Mouse (Mus musculus) bone marrow, adult 2 months (tissue): ENCODE data around the gene Pbld1. TPM values are rescaled to one million over a fixed set of nuclear protein-coding genes. Genes with fewer than 3 reads are reported as not detected.

Source experiments
- H3K27ac ChIP-seq: fragments of 200-500 bp; 2 replicates; pipeline ENCODE4 v1.5.1; 2012; ENCODE audit warnings: low read depth, mild to moderate bottlenecking, control low read depth, inconsistent platforms, low read length; ENCODE audit not compliant: control insufficient read depth, poor library complexity, insufficient read depth
- H3K4me1 ChIP-seq: fragments of 200-500 bp; 2 replicates; pipeline ENCODE4 v1.6.1; 2011; ENCODE audit warnings: low read length; ENCODE audit not compliant: control insufficient read depth, insufficient read depth
- H3K4me3 ChIP-seq: fragments of 200-500 bp; replicated peaks from 2 replicates; pipeline ENCODE3; 2011; ENCODE audit warnings: mild to moderate bottlenecking, low read depth, low read length, control low read depth; ENCODE audit not compliant: control insufficient read depth
- CTCF ChIP-seq: fragments of 200-500 bp; IDR thresholded peaks from 2 replicates; pipeline ENCODE4 v1.5.1; 2011; ENCODE audit warnings: low read length, control low read depth; ENCODE audit not compliant: control insufficient read depth, insufficient read depth
- POLR2A ChIP-seq: fragments of 200-500 bp; IDR thresholded peaks from 2 replicates; pipeline ENCODE4 v1.6.1; 2011; ENCODE audit warnings: low read depth, mild to moderate bottlenecking, control low read depth, low read length, borderline replicate concordance; ENCODE audit not compliant: control insufficient read depth
- WGBS: fragments of 180-500 bp; shearing (Covaris S2); methylation state at CpG from one replicate; pipeline ENCODE4 v1.1.7; 2018; 5-methylcytosine and 5-hydroxymethylcytosine counted together
- polyA plus RNA-seq: library from polyadenylated mRNA; stranded (reverse); fragments of >200 nt; gene quantifications from 2 replicates; pipeline ENCODE4 v1.2.4, GENCODE M21; 2011; ENCODE audit warnings: low replicate concordance; ENCODE audit not compliant: missing spikeins, insufficient read depth, insufficient read length

The Pbld1 gene
- polyA plus RNA-seq, result 3.7 and 5.0 TPM in 2 replicates

DNA sequence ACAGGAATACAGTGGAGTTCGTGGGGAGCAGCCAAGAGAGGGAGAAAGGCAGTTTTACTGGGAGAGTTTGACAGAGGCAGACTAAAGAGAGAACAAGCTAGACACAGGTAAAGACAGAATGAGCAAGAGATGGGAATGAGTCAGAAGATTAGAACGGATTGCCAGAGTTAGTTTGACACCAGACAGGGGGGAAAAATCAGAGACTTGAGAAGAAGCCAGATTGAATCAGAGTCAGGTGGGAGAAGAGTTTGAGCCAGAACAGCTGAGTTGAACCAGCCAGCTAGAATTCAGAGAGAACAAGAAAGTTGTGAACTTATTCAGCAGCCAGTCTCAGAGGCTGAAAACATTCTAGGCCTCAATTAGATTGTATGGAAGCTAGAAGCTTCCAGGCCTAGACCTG is at the start of gene Pbld1:
Gene Pbld1, plus strand, starts transcription at position 301 of the 400 bp plus-strand sequence.
- Histone ChIP-seq H3K4me3 (no peak within 1 kb of the TSS), H3K4me1 (no peaks in the 10 kb centered on the region), H3K27ac (no peak within 1 kb of the TSS)
- TF ChIP-seq POLR2A (no peak), CTCF (no peak)
- WGBS, result 78% methylated on average over 2 of the region's 2 CpGs

DNA sequence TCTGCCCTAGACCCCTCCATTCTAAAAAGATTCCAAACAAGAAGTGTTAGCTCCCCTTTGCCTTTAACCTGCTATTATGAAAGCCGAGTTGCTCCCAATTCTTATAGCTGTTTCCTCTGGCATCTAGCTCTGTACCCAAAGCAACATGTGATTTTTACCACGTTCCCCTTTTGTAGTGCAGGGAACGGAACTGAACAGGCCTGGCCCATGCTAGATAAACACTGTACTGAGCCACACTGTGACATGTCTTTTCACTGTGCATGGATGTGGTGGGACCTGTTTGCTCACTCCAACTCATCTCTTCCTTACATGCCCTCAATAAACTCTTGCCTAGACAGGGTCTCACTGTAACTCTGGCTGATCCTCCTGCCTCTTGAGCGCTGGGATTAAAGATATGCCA is 49.7 kb upstream of the Pbld1 start:
- no peak for TF ChIP-seq POLR2A
- no peak for TF ChIP-seq CTCF
- Histone ChIP-seq H3K4me1 (no peaks in the 10 kb centered on the region; the same call in 1 of the 2 replicates), H3K27ac (no peak overlapping the region), H3K4me3 (no peak overlapping the region)
- WGBS, result 21% methylated on average over 4 of the region's 4 CpGs

DNA sequence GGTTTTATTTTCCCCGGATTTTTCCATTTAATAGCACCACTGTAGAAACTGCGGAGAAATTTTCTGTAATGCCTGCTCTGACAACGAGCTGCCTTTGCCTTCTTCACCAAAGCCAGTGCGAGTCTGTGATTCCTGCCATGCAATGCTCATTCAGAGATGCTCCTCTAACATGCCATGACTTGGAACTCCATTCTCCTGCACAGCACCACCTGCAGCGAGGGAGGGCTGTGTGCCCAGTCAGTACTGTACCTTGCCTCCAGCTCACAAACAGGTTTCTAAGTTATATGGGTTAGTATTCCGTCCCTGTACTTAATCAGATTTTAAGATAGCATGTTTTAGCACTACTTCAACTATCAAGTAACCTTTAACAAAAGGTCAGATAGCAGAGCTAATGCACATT is 48.4 kb upstream of the Pbld1 start:
- WGBS, result 91% methylated on average over 6 of the region's 6 CpGs
- TF ChIP-seq CTCF, result no peak
- no peak for TF ChIP-seq POLR2A
- no peaks in the 10 kb centered on the region; the same call in 1 of the 2 replicates for H3K4me1 ChIP-seq

GRCm38 (mm10) chr10:63013476-63013875 is 46.5 kb upstream of the Pbld1 start:
- Histone ChIP-seq H3K4me1 (no peaks in the 10 kb centered on the region; the same call in 1 of the 2 replicates), H3K27ac (no peak overlapping the region), H3K4me3 (no peak overlapping the region)
- TF ChIP-seq CTCF (no peak), POLR2A (no peak)
- 62% methylated on average over 3 of the region's 3 CpGs for WGBS

More for the DNA sequence above, 48.4 kb upstream of the Pbld1 start:
- no peak overlapping the region for H3K4me3 ChIP-seq
- no peak overlapping the region for H3K27ac ChIP-seq

- TF ChIP-seq POLR2A (no peak), CTCF (no peak)
- Histone ChIP-seq H3K4me3 (no peak overlapping the region), H3K27ac (no peak overlapping the region), H3K4me1 (no peaks in the 10 kb centered on the region; the same call in 1 of the 2 replicates)
- 93% methylated on average over 9 of the region's 9 CpGs for WGBS
Measured at GRCm38 (mm10) chr10:63014168-63014567, 45.8 kb upstream of the Pbld1 start.

DNA sequence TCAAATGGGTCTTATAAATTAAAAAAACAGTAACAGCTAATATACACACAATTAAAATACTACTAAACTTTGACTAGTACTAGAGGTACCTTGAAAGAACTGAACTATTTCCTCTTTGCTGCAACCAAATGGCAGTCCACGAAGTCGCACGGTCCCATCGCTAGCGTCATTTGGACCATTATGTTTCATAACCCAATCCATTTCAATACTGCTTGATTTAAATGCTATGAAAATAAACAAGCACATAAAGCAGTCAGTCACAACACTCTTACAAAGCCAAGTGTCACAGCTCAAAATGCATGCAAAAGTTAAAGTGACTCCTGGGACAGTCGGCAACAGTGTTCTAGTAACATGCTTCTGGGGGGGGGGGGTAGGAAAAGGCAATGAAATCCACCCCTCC is 40.7 kb upstream of the Pbld1 start:
- Histone ChIP-seq H3K27ac (no peak overlapping the region), H3K4me3 (no peak overlapping the region), H3K4me1 (no peaks in the 10 kb centered on the region; the same call in 1 of the 2 replicates)
- TF ChIP-seq CTCF, result no peak
- TF ChIP-seq POLR2A, result no peak
- 76% methylated on average over 6 of the region's 6 CpGs for WGBS

DNA sequence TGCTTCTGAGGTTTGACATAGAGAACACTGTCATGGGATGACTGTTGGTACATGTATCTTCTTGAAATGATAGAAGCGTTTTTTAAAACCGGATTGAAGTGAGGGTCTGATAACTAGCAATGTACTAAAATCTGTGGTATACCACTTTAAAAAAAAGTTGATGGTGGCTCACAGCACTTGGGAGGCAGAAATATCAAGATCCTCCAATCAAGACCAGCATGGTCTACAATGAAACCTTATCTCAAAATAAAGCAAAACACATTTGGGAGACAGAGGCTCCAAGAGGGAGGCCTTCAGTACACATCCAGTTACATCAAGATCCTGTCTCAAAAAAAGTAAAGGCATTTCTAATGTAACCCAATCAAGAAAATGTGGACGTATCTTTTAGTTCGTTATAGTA is 38.3 kb upstream of the Pbld1 start:
- TF ChIP-seq CTCF (no peak), POLR2A (no peak)
- H3K4me3 ChIP-seq, result no peak overlapping the region
- 12% methylated on average over 4 of the region's 4 CpGs for WGBS
- no peak overlapping the region for H3K27ac ChIP-seq
- H3K4me1 ChIP-seq, result no peaks in the 10 kb centered on the region; the same call in 1 of the 2 replicates

DNA sequence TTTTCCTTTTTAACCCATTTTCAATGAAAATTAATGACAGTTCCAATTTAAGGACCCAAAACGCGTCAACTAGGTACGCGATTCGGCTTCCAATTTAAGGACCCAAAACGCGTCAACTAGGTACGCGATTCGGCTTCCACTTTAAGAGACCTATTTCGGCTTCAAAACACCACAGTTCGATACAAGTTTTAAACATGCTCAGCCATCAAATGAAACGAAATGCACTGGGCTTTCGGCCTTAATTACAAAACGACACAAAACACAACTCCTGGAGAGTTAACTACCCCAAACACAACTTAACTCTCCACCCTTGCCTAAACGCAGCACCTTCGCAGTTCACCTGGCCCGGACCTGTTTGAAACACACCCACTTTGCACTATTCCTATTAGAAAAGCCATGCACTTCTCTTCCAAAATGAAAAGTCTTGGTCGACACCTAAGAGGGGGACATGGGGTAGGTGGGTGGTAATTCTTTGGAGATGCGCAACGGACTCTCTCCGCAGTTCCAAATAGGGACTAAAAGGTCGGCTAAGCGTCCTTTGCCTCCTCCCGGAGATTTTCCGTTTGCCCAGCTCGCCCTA is 37.3 kb upstream of the Pbld1 start:
- peak overlapping the region; percentile 100 for H3K27ac ChIP-seq
- under 1% methylated on average over 27 of the region's 27 CpGs for WGBS

DNA sequence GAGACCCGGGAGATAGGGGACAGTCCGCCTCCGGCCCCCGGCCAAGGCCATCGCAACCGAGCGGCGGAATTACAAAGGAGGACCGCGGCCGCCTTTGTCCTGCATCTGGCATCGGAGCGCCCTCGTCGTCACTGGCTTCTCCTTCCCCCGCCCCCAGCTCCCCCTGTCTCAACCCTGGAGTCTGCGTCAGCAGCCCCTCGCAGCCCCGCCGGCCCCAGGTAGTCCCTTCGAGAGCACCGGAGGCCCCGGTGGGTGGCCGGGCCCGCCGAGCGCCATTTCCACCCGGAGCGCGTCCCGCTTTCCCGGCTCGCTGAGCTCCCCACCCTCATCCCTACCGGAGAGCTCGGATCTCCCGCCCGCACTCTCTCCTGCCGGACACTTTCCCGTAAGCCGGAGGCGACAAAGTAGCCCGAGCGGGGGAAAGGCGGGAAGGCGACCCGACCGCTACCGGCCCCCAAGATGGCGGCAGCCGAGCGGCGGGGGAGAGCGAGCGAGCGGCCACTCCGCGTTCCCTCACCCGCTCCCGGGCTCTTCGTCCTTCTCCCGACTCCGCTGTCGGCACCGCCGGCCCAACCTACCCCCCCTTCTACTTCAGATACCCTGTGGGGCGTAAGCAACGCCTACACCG is 36.7 kb upstream of the Pbld1 start:
- peak overlapping the region; percentile 100 for H3K27ac ChIP-seq
- no peaks in the 10 kb centered on the region; the same call in 1 of the 2 replicates for H3K4me1 ChIP-seq
- no peak for TF ChIP-seq POLR2A
- no peak for TF ChIP-seq CTCF
- peak overlapping the region; percentile 94 for H3K4me3 ChIP-seq
- WGBS, result under 1% methylated on average over 68 of the region's 68 CpGs

More for the DNA sequence above, 37.3 kb upstream of the Pbld1 start:
- no peak for TF ChIP-seq POLR2A
- TF ChIP-seq CTCF, result no peak
- peak overlapping the region; percentile 94 for H3K4me3 ChIP-seq
- H3K4me1 ChIP-seq, result no peaks in the 10 kb centered on the region; the same call in 1 of the 2 replicates
